Comparison of ENCODE assay signal across 9 mouse cellular contexts in genomic region chr9:59989864-59990263, GRCm38 (mm10). TPM values are rescaled to one million over a fixed set of nuclear protein-coding genes. Genes with fewer than 3 reads are reported as not detected.
A peak's percentile ranks its signal among the peaks of the same experiment; 100 is the strongest.
DNase-seq lines count a peak whose midpoint lies in the region; ATAC-seq and TF ChIP-seq lines count a peak whose summit lies in the region.
"Had no signal": no experiment of that assay in that cellular context is flagged by ENCODE, and none has a peak within 500 bp of the region (broad histone marks: within the 10 kb centered on the region; RNA-seq: fewer than 3 reads in every experiment).

No protein-coding gene starts in this region.

- no peaks in the 10 kb centered on the region for H3K4me1 ChIP-seq in heart, embryonic 11.5 days (ENCODE audit: control insufficient read depth, insufficient read depth, low read length)
- no peaks in the 10 kb centered on the region; a peak in 1 of 4 replicates for H3K4me1 ChIP-seq in CH12.LX (ENCODE audit: control insufficient read depth in 1 of 2, insufficient read depth in 2 of 2)
- H3K4me1 ChIP-seq: lung, embryonic 15.5 days had no signal

- dilution Hi-C loops in CH12.LX (cut with MboI; ENCODE audit: extremely low pct_ligation_motif_present, extremely low pct_unique_long_range_greater_than_20kb, low sequenced_read_pairs) = no loop called here

- no peaks in the 10 kb centered on the region for H3K9me3 ChIP-seq in heart, embryonic 11.5 days (replicated peaks; ENCODE audit: control insufficient read depth, low read length)
- H3K9me3 ChIP-seq in CH12.LX (replicated peaks; ENCODE audit: low read length) = no peaks in the 10 kb centered on the region
- H3K9me3 ChIP-seq: lung, embryonic 15.5 days had no signal

- no peak for TF ChIP-seq POLR2A in CH12.LX (IDR thresholded peaks at IDR 0.05; ENCODE audit: low read depth, low read length)

- no peak overlapping the region for H3K9ac ChIP-seq in heart, embryonic 11.5 days (ENCODE audit: low read depth, low read length)
- H3K9ac ChIP-seq in CH12.LX (ENCODE audit: insufficient read depth, low read depth) = no peak overlapping the region
- H3K9ac ChIP-seq: lung, embryonic 15.5 days had no signal

- H3K27ac ChIP-seq in heart, embryonic 11.5 days (ENCODE audit: low read depth, low read length) = no peak overlapping the region
- H3K27ac ChIP-seq in CH12.LX (ENCODE audit: insufficient read depth, low read depth) = no peak overlapping the region
- H3K27ac ChIP-seq: lung, embryonic 15.5 days had no signal

- no peaks in the 10 kb centered on the region for H3K79me2 ChIP-seq in CH12.LX (replicated peaks; ENCODE audit: control insufficient read depth, extremely low read depth, insufficient read depth, poor library complexity, severe bottlenecking)

- H3K36me3 ChIP-seq in heart, embryonic 11.5 days (ENCODE audit: control insufficient read depth, insufficient read depth, low read length) = no peaks in the 10 kb centered on the region
- H3K36me3 ChIP-seq in CH12.LX (replicated peaks in 1 of 2; ENCODE audit: control insufficient read depth in 1 of 2, insufficient read depth in 1 of 2, low read length in 1 of 2) = no peaks in the 10 kb centered on the region
- H3K36me3 ChIP-seq: lung, embryonic 15.5 days had no signal

- peak; percentile 54 for TF ChIP-seq RAD21 in CH12.LX (IDR thresholded peaks at IDR 0.05; ENCODE audit: low read depth, low read length)

- in situ Hi-C loops in CH12.LX (cut with MboI; ENCODE audit: low pct_ligation_motif_present, low pct_unique_long_range_greater_than_20kb, low sequenced_read_pairs) = no loop called here

- no peak for ATAC-seq in heart, embryonic 11.5 days (replicated peaks; ENCODE audit: insufficient number of reproducible peaks, low FRiP score, low TSS enrichment)

- H3K27me3 ChIP-seq in heart, embryonic 11.5 days (ENCODE audit: control insufficient read depth, insufficient read depth, low read length) = no peaks in the 10 kb centered on the region
- H3K27me3 ChIP-seq in CH12.LX (replicated peaks) = no peaks in the 10 kb centered on the region
- H3K27me3 ChIP-seq: lung, embryonic 15.5 days had no signal

- peak; percentile 64 to 81 for TF ChIP-seq CTCF in CH12.LX (conservative IDR thresholded peaks at IDR 0.05 in 1 of 2, IDR thresholded peaks at IDR 0.05 in 1 of 2; ENCODE audit: low read depth in 2 of 2, low read length in 2 of 2)

- WGBS in heart, embryonic 11.5 days (ENCODE audit: insufficient replicate concordance) = 4% methylated on average over 1 of the region's 1 CpGs

- H3K4me3 ChIP-seq in heart, embryonic 11.5 days (ENCODE audit: low read depth, low read length) = no peak overlapping the region
- H3K4me3 ChIP-seq in CH12.LX (replicated peaks in 1 of 3; ENCODE audit: low read depth in 2 of 3, low read length in 2 of 3, poor library complexity in 1 of 3) = no peak overlapping the region
- H3K4me3 ChIP-seq: lung, embryonic 15.5 days had no signal

- no peak overlapping the region for H3K4me2 ChIP-seq in heart, embryonic 11.5 days
- no peak overlapping the region for H3K4me2 ChIP-seq in CH12.LX (ENCODE audit: insufficient read depth, low read depth, poor library complexity, severe bottlenecking)
- H3K4me2 ChIP-seq: lung, embryonic 15.5 days had no signal

- peak; percentile 45 for DNase-seq in heart, adult 8-10 months (ENCODE audit: low spot score)
- DNase-seq in CH12.LX (ENCODE audit: extremely low read depth) = peak; percentile 66
- peak; percentile 78 for DNase-seq in brain, adult 2 months (ENCODE audit: low read depth, low spot score)
- peak; percentile 66 for DNase-seq in forelimb bud, embryonic 11.5 days (ENCODE audit: low read depth, low spot score)
- peak; percentile 57 to 83 for DNase-seq in layer of hippocampus, postnatal 14 days (ENCODE audit: low spot score in 2 of 2)
- peak; percentile 75 for DNase-seq in naive thymus-derived CD4-positive, alpha-beta T cell, adult 2 months (ENCODE audit: low read depth)
- peak; percentile 31 for DNase-seq in thymus, postnatal 25 days

- TF ChIP-seq EP300 in CH12.LX (IDR thresholded peaks at IDR 0.05; ENCODE audit: low read length) = no peak

TF ChIP-seq in CH12.LX, 34 proteins besides CTCF, POLR2A, EP300 and RAD21:
- TF ChIP-seq SMC3 (IDR thresholded peaks at IDR 0.05; ENCODE audit: low read depth, low read length) (peak; percentile 71), MAX (IDR thresholded peaks at IDR 0.05; ENCODE audit: low read length) (no peak)

RNA-seq across cellular contexts. Expression of gene Nr2e3, which starts 29.4 kb away (rescaled TPM):
- total RNA-seq in heart, adult 8-10 months (2022) = not detected
- polyA plus RNA-seq in heart, embryonic 11.5 days (2014; fragmentation: Nextera tagmentation; extraction: Ambion mirVana) = not detected in 2 replicates
- 0.13 TPM in 1 of 2 replicates, not detected in the other for total RNA-seq in CH12.LX (2012; rRNA removed)
- total RNA-seq in CH12.LX (2014; rRNA removed) = not detected in 2 replicates
- polyA plus RNA-seq in CH12.LX (2012; ENCODE audit: insufficient read length, low read depth) = not detected in 2 replicates
- not detected for total RNA-seq in layer of hippocampus, postnatal 14 days (2021)
- polyA plus RNA-seq: lung, embryonic 15.5 days had no signal
